Mouse (Mus musculus): Measurements from ENCODE around the gene G0s2.

The G0s2 gene

DNA sequence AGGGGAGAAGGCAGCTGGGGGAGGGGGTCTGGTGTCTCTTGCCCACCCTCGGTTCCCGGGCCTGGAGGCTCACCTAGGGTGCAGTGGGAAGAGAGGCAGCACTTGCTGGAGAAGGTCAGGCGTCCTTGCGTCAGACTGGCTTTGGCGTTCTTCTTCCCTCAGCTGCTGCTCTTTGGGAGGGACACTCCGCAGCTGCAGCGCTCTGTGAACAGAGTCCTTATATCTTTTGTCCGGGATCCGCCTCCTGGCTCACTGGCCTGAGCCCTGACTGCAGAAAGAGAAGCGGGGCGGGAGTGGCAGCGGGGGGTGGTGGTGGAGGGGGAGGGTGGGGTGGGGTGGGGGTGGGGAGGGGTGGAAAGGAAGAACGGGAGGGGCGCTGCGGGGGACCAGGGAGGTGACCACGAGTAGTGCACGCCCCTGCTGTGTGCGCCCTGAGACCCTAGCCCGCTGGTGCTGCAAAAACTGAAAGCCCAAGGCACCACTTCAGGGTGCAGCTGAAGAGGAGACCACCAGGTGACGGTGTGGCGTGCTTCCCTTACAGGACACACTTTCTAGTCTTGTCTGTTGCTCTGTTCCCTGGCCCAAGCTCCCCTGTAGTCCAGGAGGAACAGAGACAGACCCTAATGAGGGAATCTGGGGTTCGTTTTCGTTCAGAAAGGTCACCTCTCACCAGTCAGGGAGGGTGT, at the start of gene G0s2:
TSS of gene G0s2 (minus strand) at position 302 of the 686 bp plus-strand sequence.
- peak; percentile 43 for DNase-seq

- no peak for DNase-seq
Observed at GRCm38 (mm10) chr1:193320398-193320797, 47.4 kb upstream of the G0s2 start.

- DNase-seq = no peak
Observed at GRCm38 (mm10) chr1:193319721-193320120, 46.7 kb upstream of the G0s2 start.

- DNase-seq = peak; percentile 67
Observed at GRCm38 (mm10) chr1:193317159-193317559, 44.1 kb upstream of the G0s2 start.

DNA sequence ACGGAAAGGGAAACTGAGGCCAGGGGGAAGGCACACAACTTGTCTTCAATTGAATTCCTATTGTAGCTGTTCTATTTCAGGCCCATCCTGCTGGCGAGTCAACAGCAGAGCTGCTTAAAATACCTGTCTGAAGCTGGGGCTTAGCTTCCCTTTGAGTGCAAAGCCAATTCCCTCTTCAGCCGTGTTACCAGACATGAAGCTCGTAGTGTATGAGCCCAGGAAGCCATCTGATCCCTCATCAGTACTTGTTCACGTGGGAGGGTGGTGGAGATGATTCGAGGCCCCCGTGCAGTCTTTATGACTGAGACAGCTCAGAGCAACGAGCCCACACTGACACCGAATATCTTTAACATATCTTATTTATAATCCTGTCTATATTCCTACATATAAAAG, 43.3 kb upstream of the G0s2 start:
- DNase-seq = no peak

- peak; percentile 86 for DNase-seq
Observed at GRCm38 (mm10) chr1:193315705-193316357, 42.8 kb upstream of the G0s2 start.

GRCm38 (mm10) chr1:193311596-193311995, 38.6 kb upstream of the G0s2 start:
- no peak for DNase-seq

DNA sequence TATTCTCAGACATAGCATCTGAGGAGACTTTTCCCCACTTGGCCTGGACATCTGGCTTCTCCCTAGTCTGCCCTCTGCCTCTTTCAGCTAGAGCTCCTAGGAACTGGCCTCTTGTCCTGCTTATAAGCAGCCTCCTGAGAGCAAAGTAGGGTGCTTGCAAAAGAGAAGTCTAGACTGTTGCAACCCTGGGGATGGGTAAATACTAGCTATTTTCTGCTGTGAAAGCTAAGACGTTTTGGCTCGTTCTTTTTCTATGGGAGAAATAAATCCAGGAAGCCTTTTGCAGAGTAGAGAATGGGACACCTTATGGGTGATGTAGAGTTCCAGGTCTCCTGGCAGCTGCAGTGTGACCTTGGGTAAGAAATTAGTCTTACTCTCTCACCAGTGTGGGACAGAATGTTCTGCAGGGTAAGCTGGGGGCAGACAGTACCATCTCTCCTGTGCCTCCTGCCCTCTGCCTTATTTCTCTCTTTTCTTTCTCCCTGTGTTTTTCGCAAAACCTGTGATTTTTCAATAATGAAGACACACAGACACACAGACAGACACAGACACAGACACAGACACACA, 37.6 kb upstream of the G0s2 start:
- DNase-seq = no peak

DNA sequence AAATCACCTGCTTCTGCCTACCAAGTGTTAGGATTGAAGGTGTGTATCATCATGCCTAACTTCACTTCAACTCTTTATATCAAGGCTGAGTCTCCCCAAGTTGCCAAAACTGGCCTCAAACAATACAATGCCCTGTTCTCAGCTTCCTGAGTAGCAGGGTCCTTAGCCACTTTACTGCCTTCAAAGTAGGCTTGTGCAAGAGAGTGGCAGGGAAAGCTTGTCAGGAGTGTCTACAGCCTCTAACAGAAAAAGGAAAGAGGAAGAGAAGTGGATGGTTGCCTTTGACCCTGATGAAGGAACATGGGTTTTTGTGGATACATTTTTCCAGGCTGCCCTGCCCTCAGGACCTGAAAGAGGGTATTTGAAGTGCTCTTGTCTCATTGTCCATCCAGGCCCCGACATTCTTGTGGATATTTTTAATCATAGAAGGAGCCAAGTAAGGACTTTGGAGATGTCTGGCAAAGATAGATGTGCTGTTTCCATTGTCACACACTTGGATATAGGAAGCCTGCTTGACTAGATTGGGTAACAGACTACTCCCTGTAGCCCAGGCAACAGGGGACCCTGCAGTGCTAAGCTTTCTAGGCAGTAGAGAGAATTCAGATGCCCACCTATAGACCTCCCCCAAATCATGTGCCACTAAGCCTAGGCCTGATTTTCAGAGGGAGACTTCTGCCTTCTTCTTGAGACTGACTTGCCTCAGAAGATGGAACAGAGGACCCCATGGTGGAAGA, 36.9 kb upstream of the G0s2 start:
- no peak for DNase-seq

GRCm38 (mm10) chr1:193306832-193307231, 33.8 kb upstream of the G0s2 start:
- no peak for DNase-seq

- peak; percentile 68 for DNase-seq
Observed at GRCm38 (mm10) chr1:193305386-193305785, 32.4 kb upstream of the G0s2 start.

GRCm38 (mm10) chr1:193303096-193303495, 30.1 kb upstream of the G0s2 start:
- no peak for DNase-seq

DNA sequence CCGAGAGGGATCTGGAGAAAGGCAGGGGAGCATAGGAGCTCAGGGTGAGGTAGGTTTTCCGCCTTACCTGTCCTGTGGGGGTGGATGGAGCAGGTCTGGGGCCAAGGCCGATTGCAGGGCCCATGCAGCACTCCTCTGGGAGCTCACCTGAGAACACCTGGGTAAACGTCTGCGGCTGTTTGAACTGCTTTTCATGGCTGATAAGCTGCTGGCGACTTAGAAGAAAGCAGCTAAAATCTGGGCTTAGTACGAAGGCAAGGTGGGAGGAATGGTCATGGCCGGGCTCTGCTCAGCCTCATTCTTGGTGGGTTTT, 29.0 kb upstream of the G0s2 start:
- DNase-seq = no peak

DNA sequence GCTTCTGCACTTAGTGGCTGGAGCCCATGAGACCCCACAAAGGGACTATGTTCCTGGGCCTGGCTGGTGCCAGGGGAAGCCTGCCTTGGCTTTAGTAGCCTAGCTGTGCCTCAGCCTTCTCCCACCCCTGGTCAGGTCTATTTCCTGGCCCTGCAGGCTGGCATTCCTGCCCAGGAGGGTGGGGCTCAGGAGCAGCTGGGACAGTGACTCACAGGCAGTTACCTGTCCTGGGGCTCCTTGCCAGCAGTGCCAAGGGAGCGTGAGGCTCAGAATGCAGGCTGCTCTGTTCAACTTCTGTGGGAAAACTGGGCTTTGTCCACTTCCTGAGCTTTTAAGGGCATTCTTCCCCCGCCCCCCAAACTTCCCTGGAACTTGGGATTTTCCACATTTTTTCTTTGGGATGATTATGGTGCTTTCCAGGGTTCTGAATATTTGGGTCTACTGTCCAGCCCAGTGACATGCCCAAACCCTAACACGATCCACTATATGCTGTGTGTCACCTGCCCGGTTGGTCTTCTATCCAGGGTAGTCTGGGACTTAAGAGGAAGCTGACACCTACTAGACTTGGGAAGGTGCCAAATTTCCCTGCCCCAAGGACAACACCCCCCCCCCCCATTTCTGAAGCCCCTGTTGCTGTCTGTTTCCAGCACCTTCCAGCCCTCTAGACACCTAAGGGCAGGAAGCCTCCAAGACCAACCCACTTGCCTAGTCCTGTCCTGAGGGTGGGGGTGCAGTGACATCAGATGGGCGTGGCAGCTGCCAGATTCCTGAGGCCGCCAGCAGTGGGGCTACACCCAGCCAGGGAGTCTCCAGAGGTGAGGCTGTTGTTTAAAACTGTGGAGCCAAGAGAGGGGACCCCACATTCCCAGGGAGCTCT, 28.4 kb upstream of the G0s2 start:
- DNase-seq = peak; percentile 51

DNA sequence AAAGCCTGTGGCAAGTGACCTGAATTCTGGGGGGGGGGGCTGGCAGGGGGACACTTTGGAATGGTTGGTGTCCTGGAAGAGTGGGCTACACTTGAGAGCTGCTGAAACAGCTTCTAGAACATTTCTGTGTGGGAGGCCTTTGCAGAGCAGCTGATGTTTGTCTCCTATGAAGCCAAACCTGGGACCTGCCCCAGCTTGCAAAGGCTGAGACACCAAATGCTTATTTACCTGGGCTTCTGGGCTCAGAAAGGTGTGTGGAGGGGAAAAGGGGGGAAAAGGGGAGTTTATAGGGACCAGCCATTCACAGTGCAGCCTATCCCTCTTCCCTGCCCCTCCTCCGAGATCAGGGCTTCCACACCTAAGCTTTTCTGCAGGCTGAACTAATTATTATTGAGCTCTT, 27.0 kb upstream of the G0s2 start:
- no peak for DNase-seq

GRCm38 (mm10) chr1:193298141-193298765, 25.2 kb upstream of the G0s2 start:
- no peak for DNase-seq

GRCm38 (mm10) chr1:193295920-193296319, 22.9 kb upstream of the G0s2 start:
- DNase-seq = no peak

DNA sequence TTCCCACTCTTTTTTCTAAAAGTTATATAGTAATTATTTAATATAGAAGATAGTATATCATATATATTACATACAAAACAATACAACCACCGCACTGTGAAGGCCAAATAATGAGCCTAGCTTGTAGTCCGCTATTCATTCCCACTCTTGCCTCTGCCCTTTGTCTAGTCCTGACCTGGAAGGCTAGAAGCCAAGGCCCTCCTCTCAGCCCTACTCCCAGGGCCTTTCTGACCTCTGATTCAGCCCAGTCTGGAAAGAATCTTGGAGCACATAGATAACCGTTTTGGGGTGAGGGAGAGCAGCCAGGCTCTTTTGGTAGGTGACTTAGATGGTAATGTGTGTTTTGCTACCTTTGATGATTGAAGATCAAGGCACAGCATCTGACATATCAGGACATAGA, 20.9 kb upstream of the G0s2 start:
- no peak for DNase-seq

GRCm38 (mm10) chr1:193293039-193293438, 20.0 kb upstream of the G0s2 start:
- DNase-seq = no peak

DNA sequence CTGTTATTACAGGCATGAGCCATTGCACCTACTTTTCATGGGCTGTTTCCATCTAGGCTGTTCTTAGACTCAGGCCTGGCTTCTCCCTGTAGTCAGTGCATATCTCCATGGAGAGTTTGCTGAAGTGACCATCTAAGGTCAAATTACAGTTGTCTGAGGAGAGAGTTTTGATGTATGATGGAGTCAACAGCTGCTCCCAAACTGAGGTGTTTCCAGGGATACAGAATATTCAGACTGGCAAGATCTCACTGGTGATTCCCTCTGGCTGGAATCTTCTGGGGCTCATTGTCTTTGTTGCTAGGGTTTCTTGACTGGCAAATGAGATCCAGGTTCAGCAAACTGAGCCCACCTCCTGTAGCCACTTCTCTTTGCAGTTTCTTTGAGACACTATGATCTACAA, 17.7 kb upstream of the G0s2 start:
- DNase-seq = no peak

GRCm38 (mm10) chr1:193289914-193290313, 16.9 kb upstream of the G0s2 start:
- no peak for DNase-seq

- DNase-seq = no peak
Observed at GRCm38 (mm10) chr1:193289076-193289475, 16.1 kb upstream of the G0s2 start.
